Mouse (Mus musculus): ENCODE measurements around the gene Arl2. TPM values are rescaled to one million over a fixed set of nuclear protein-coding genes. Genes with fewer than 3 reads are reported as not detected.

The Arl2 gene
- polyA plus RNA-seq (2017; shearing (Covaris generic)): 25.1 TPM

DNA sequence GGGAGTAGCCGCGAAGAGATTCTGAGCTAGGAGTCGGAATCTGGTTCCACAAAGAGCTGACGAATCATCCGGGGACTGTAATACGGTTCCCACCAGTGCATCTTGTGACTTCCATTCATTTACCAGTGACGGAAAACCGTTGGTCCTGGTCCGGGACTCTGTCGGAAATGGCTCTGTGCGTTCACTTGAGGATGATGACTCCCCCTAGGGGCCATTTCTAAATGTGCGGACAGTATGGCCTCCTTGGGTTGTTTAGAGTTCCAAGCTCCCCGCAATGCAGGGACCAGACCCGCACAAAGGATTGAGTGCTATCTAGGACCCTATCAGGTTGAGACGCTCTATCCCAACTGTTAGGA is at the start of gene Arl2:
Arl2 (minus strand) TSS at position 155 of the 356 bp plus-strand sequence.

DNA sequence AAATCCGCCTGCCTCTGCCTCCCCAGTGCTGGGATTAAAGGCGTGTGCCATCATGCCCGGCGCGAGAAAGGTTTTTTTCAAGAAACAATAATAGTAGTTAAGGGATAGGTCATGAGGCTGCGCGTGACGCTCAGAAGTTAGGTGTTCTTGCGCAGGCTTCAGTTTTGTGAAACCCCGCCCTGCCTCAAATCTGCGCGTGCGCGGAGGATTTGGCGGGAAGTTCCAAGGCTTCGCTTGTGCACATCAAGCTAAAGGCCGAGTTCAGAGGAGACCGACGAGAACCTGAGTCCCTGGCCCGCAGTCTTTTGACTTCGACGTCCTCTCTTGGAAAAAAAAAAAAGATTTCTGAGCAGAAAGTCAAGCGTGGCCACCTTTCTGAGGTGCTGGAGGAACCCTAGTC is 42.8 kb upstream of the Arl2 start, which contains the start of gene Majin:
Majin (plus strand) TSS at position 258 of the 400 bp plus-strand sequence.

DNA sequence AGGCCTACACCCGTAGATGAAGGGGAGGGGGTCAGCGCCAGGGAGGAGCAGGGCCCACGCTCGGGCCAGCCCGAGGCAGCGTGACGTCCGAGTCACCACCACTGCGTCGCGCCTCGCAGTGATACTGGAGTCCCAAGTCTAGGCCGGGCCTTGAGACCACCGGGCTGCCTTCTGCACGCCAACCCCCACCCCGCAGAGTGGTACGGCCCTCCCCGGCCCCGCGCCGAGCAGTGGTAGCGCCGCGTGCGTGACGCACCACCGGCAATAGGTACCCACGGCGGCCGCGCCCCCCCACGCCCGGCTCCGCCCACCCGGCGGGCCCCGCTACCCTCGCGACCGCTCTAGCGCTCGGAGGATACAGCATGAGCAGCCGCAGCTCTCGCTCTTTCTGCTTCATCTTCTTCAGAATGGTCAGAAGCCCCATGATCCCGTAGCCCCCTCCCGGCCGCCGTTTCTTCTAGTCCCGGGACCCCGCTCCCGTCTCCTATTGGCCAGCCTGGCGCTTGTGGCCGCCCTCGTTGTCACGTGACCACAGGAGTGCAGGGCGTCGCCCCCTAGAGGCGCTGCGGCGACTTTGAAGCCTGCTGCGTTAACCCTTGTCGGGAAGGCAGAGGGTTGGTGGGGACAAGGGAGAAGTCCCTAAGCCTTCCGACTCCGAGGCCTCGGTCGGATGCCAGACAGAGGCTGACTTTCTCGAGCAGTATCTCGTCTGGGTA is 512 bp downstream of the Arl2 start, which contains the start of gene Batf2:
Batf2 (plus strand) TSS at position 306 of the 716 bp plus-strand sequence.

DNA sequence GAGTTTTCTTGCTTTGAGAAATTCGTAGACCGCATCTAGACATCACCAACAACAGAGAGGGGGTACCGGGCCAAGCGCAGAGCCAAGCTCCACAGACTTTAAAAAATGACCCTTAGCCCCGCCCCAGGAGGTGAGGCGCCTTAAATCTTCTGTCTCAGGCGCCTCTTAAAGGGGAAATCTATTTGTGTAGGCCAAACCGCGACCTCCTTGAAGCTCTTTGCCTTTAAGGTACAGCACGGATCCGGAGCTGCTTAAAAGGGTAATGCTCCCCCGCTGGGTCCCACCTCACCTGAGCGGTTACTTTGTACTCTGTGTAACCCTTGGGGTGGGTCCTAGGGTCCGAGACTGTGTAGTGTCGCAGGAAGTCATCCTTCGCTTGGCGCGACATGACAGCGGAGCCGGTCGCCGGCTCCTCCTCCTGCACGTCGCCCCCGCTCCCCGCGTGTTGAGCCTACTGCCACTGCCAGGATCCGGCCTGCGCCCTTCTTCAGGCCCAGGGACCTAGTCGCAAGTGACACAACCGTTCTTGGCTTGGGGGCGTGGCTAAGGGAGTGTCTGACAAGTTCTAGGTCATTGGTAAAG is 13.5 kb downstream of the Arl2 start, which contains the start of gene Snx15:
Snx15 (minus strand) TSS at position 545 of the 582 bp plus-strand sequence.

DNA sequence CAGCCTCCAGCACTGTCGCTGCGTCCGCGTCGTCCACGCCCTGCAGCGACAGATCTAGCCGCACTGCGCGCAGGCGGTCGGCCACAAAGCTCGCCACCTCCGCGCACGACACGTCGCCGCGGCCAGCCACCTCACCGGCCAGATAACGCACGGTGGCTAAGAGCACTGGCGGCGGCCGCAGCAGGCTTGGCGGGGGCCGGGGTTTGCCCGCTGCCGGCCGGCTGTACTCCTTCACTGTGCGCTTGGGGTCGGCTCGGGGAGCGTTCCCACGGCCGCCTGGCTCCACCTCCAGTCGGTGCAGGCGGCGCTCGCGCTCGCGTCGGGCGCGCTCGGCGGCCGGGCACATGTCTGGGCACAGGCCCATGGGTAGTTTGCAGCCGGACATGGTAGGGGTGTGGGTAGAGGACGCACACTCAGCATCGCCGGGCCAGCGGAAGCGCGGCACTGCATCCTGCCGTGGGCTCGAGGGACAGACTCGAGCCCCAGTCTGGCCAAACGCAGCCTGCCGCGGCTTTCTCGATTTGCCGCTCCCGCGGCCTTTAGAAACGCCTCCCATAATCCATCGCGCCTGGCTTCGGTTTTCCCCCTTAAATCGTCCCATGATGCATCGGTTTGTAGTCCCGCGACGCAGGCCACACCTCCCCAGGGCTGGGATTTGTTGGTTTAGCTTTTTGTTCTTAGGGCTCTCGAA is 23.2 kb downstream of the Arl2 start, which contains the start of gene Sac3d1:
Sac3d1 (minus strand) TSS at position 665 of the 691 bp plus-strand sequence.

DNA sequence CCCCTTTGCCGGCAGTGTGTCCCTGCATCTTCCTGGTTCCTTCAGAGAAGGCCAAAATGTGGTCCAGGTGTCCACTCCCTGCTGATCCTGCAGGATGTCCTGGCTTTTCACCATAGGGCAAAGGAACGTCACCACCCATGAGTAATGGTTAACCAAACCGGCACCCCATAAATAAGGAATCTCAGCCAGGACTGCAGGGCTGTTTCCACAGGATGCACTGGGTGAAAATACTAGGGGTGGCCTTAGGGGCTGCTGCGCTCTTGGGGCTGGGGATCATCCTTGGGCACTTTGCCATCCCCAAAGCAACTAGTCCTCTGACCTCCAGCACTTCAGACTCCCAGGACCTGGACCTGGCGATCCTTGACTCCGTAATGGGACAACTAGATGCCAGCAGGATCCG is 35.8 kb downstream of the Arl2 start, which contains the start of gene Naaladl1:
Naaladl1 (plus strand) TSS at position 197 of the 400 bp plus-strand sequence.

DNA sequence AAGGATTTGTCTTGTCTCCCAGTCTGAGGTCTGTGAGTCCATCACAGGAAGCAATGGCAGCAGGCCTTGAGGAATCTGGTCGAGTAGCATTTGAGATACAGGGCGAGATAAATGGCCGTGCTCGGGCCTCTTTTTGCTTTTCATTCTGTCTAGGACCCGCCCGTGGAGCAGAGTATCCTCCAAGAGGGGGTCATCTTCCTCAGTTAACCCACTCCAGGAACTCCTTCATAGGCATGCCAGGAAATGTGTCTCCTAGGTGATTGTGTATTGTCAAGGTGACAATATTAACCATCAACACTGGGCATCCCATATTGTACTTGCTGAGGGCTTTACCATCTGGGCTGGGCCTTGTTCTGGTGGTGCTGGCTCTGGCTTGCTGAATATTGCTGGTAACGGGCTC is 47.2 kb downstream of the Arl2 start, which contains the start of gene AC131692.1:
AC131692.1 (plus strand) TSS at position 301 of the 400 bp plus-strand sequence.

DNA sequence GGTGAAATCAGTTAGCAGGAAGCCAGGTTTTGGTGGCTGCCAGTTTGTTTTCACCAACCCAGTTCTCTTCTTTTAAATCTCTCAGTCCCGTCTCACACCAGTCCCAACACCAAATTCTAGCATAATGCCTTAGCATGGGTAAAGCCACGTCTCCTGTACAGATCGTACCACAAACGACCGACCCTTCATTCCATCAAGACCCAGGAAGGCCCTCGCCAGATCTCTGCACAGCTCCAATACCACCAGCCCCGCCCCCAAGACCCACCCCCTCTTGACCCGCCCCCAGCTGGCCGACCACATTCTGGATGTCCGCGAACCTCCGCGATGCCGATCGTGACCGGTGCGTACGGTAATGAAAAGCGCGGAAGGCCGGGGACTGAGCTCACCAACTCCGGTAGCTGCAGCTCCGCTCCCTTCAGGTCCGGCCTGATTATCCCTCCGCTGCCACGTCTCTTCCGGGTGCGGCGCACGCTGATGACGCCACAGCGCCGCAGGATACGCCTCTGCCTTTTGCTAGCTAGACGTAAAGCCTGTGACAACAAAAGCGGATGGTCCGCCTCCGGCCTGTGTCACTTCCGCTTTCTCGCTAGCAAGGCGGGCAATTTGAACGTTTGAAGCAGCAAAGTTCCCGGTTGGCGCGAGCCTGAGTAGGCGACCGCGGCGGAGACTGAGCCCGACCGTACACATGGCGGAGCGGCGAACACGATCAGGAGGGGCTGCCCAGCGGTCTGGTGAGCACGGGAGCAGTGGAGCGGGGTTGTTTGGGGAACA is 56.7 kb downstream of the Arl2 start, which contains the start of the genes Zfpl1 and Cdca5:
Zfpl1 (minus strand) TSS at position 479 of the 771 bp plus-strand sequence.
Cdca5 (plus strand) TSS at position 506 of the 771 bp plus-strand sequence.

Other genes with a start within 250 kb of the Arl2 start
- 0.61 TPM for gene Tigd3, start 247.4 kb downstream of the Arl2 start, polyA plus RNA-seq (2017; shearing (Covaris generic))
- gene Dpf2, start 228.5 kb downstream of the Arl2 start, polyA plus RNA-seq (2017; shearing (Covaris generic)): 113 TPM
- not detected for gene Cdc42ep2, start 216.7 kb downstream of the Arl2 start, polyA plus RNA-seq (2017; shearing (Covaris generic))
- gene Pola2, start 177.3 kb downstream of the Arl2 start, polyA plus RNA-seq (2017; shearing (Covaris generic)): 38.4 TPM
- not detected for gene Slc22a20, start 155.4 kb downstream of the Arl2 start, polyA plus RNA-seq (2017; shearing (Covaris generic))
- gene Capn1, start 125.7 kb downstream of the Arl2 start, polyA plus RNA-seq (2017; shearing (Covaris generic)): 46.7 TPM
- gene Syvn1, start 95.0 kb downstream of the Arl2 start, polyA plus RNA-seq (2017; shearing (Covaris generic)): 54.6 TPM
- 21.8 TPM for gene Mrpl49, start 83.8 kb downstream of the Arl2 start, polyA plus RNA-seq (2017; shearing (Covaris generic))
- 985 TPM for gene Fau, start 83.7 kb downstream of the Arl2 start, polyA plus RNA-seq (2017; shearing (Covaris generic))
- 17.6 TPM for gene Znhit2, start 80.4 kb downstream of the Arl2 start, polyA plus RNA-seq (2017; shearing (Covaris generic))
- gene Tm7sf2, start 73.2 kb downstream of the Arl2 start, polyA plus RNA-seq (2017; shearing (Covaris generic)): 7.2 TPM
- 67.1 TPM for gene Vps51, start 64.3 kb downstream of the Arl2 start, polyA plus RNA-seq (2017; shearing (Covaris generic))
- not detected for gene Tmem262, start 61.5 kb downstream of the Arl2 start, polyA plus RNA-seq (2017; shearing (Covaris generic))
- gene Gm28374, start 59.3 kb downstream of the Arl2 start, polyA plus RNA-seq (2017; shearing (Covaris generic)): 0.60 TPM
- gene Zfpl1, start 56.6 kb downstream of the Arl2 start, polyA plus RNA-seq (2017; shearing (Covaris generic)): 20.0 TPM
- gene Cdca5, start 56.6 kb downstream of the Arl2 start, polyA plus RNA-seq (2017; shearing (Covaris generic)): 0.21 TPM
- not detected for gene AC131692.1, start 47.1 kb downstream of the Arl2 start, polyA plus RNA-seq (2017; shearing (Covaris generic))
- gene Naaladl1, start 35.8 kb downstream of the Arl2 start, polyA plus RNA-seq (2017; shearing (Covaris generic)): not detected
- 6.3 TPM for gene Sac3d1, start 22.9 kb downstream of the Arl2 start, polyA plus RNA-seq (2017; shearing (Covaris generic))
- gene Snx15, start 13.2 kb downstream of the Arl2 start, polyA plus RNA-seq (2017; shearing (Covaris generic)): 25.6 TPM
- gene Batf2, start 565 bp downstream of the Arl2 start, polyA plus RNA-seq (2017; shearing (Covaris generic)): not detected
- not detected for gene Majin, start 42.8 kb upstream of the Arl2 start, polyA plus RNA-seq (2017; shearing (Covaris generic))
- gene Gpha2, start 84.8 kb upstream of the Arl2 start, polyA plus RNA-seq (2017; shearing (Covaris generic)): not detected
- gene Ppp2r5b, start 94.3 kb upstream of the Arl2 start, polyA plus RNA-seq (2017; shearing (Covaris generic)): 19.1 TPM
- 79.4 TPM for gene Atg2a, start 100.1 kb upstream of the Arl2 start, polyA plus RNA-seq (2017; shearing (Covaris generic))
- gene Ehd1, start 135.2 kb upstream of the Arl2 start, polyA plus RNA-seq (2017; shearing (Covaris generic)): 34.0 TPM
- 0.35 TPM for gene Cdc42bpg, start 164.9 kb upstream of the Arl2 start, polyA plus RNA-seq (2017; shearing (Covaris generic))
- 30.0 TPM for gene Men1, start 193.4 kb upstream of the Arl2 start, polyA plus RNA-seq (2017; shearing (Covaris generic))
- 129 TPM for gene Map4k2, start 199.6 kb upstream of the Arl2 start, polyA plus RNA-seq (2017; shearing (Covaris generic))
- 603 TPM for gene Sf1, start 222.1 kb upstream of the Arl2 start, polyA plus RNA-seq (2017; shearing (Covaris generic))
- gene Pygm, start 242.9 kb upstream of the Arl2 start, polyA plus RNA-seq (2017; shearing (Covaris generic)): 2.4 TPM